Mouse (Mus musculus) layer of hippocampus, adult 18-20 months (tissue): ENCODE measurements around the gene Chil1. TPM values are rescaled to one million over a fixed set of nuclear protein-coding genes. Genes with fewer than 3 reads are reported as not detected.

Experiments used
- DNase-seq, 2 experiments: peaks; one replicate each; pipeline ENCODE4 v3.0.0; 2022; ENCODE audit warnings: low spot score in 2 of 2
- long read RNA-seq: library from polyadenylated mRNA; stranded (forward); transcript quantifications from one replicate; pipeline ENCODE4 v2.0.0, GENCODE M21; 2021
- total RNA-seq, 2 experiments: library from RNA; stranded (reverse); gene quantifications; 2 replicates each; pipeline ENCODE4 v1.2.3; 2021

The Chil1 gene
- 10 to 100 TPM; 17.2 to 22.4 TPM for total RNA-seq
- long read RNA-seq, transcript Chil1-208 (10 exons, 1,645 nt), result major isoform, 12 of 33 reads
- long read RNA-seq, transcript Chil1-201 (10 exons, 1,687 nt), result minor isoform, 5 of 33 reads
- long read RNA-seq, partial matches to known transcripts, result 8 of 33 reads
- long read RNA-seq, other reads (novel, unspliced or antisense), result 7 of 33 reads

- no peak for DNase-seq
Observed at GRCm38 (mm10) chr1:134182025-134182424, at the start of gene Chil1. TSS of gene Chil1 (plus strand) at chr1:134182176.

GRCm38 (mm10) chr1:134133316-134133715 lies 48.7 kb upstream of the Chil1 start:
- no peak for DNase-seq

- no peak for DNase-seq
Observed at GRCm38 (mm10) chr1:134136351-134136750, 45.6 kb upstream of the Chil1 start.

- no peak for DNase-seq
Observed at GRCm38 (mm10) chr1:134138424-134138823, 43.6 kb upstream of the Chil1 start.

GRCm38 (mm10) chr1:134142363-134142794 lies 39.6 kb upstream of the Chil1 start:
- DNase-seq, result no peak

GRCm38 (mm10) chr1:134146066-134146465 lies 35.9 kb upstream of the Chil1 start:
- peak; percentile 13 to 57 for DNase-seq

- DNase-seq, result no peak
Observed at GRCm38 (mm10) chr1:134150076-134150475, 31.9 kb upstream of the Chil1 start.

- no peak for DNase-seq
Observed at GRCm38 (mm10) chr1:134150745-134151144, 31.2 kb upstream of the Chil1 start.

GRCm38 (mm10) chr1:134151655-134152412 lies 30.1 kb upstream of the Chil1 start:
- DNase-seq, result peak; percentile 55 to 90

- DNase-seq, result no peak
Observed at GRCm38 (mm10) chr1:134152626-134153590, 29.1 kb upstream of the Chil1 start.

GRCm38 (mm10) chr1:134154121-134154520 lies 27.9 kb upstream of the Chil1 start:
- no peak for DNase-seq

- no peak for DNase-seq
Observed at GRCm38 (mm10) chr1:134154655-134155054, 27.3 kb upstream of the Chil1 start.

GRCm38 (mm10) chr1:134160404-134160803 lies 21.6 kb upstream of the Chil1 start:
- no peak for DNase-seq

GRCm38 (mm10) chr1:134161399-134161798 lies 20.6 kb upstream of the Chil1 start:
- DNase-seq, result no peak

- no peak for DNase-seq
Observed at GRCm38 (mm10) chr1:134162510-134163225, 19.3 kb upstream of the Chil1 start.

GRCm38 (mm10) chr1:134163476-134163875 lies 18.5 kb upstream of the Chil1 start:
- no peak for DNase-seq

- DNase-seq, result no peak
Observed at GRCm38 (mm10) chr1:134164454-134164853, 17.5 kb upstream of the Chil1 start.

GRCm38 (mm10) chr1:134166547-134166946 lies 15.4 kb upstream of the Chil1 start:
- no peak for DNase-seq

GRCm38 (mm10) chr1:134167416-134168305 lies 14.3 kb upstream of the Chil1 start:
- no peak for DNase-seq

GRCm38 (mm10) chr1:134168567-134168966 lies 13.4 kb upstream of the Chil1 start:
- DNase-seq, result no peak
